ENCODE assay signal across 9 mouse cellular contexts in the genomic region with DNA sequence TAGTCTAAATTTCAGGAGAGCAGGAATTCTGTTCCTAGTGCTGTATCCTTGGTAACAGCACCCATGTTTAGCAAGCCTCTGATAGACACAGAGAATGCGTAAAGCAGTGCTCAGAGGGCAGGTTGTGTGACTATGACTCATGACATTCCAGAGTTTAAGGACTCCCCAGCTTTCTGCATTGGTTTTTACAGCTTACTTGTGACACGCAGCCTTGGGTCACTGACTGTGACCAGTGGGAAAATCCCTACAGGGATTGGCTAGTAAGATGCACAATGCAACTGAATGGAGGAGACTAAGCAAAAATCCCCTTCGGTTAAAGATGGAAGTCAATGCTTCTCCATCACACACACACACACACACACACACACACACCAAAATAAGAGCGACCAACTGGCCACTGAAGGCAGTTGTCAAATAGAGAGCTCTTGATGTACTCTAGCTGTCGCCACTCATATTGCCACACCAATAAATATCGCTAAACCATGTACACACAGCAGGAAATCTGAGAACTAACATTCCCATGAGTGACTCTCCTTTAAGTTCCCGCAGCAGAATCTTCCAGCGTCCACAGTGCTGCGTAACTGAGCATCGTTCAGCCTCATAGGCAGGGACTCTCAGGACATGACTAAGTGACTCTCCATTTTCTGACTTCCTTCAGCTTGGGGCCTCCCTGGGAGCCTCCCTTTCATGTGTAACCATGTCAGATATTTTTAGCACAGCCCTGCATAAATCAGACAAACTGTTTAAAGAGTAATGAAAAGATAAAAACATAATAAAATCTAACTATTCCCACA.
DNase-seq lines count a peak whose midpoint lies in the region; ATAC-seq lines count a peak whose summit lies in the region.
"Had no signal": no experiment of that assay in that cellular context is flagged by ENCODE, and none has a peak within 500 bp of the region (broad histone marks: within the 10 kb centered on the region; RNA-seq: fewer than 3 reads in every experiment).

No protein-coding gene starts in this region.

- H3K4me1 ChIP-seq in heart, embryonic 12.5 days (replicated peaks), result peaks cover 10% of the 10 kb centered on the region
- peaks cover 4% of the 10 kb centered on the region; the same call in 1 of the 2 replicates for H3K4me1 ChIP-seq in intestine, embryonic 15.5 days (replicated peaks)
- H3K4me1 ChIP-seq in forebrain, embryonic 16.5 days (replicated peaks; ENCODE audit: control insufficient read depth, insufficient read depth, low read length), result no peaks in the 10 kb centered on the region

- H3K36me3 ChIP-seq in heart, embryonic 12.5 days, result no peaks in the 10 kb centered on the region
- H3K36me3 ChIP-seq in intestine, embryonic 15.5 days, result no peaks in the 10 kb centered on the region
- no peaks in the 10 kb centered on the region for H3K36me3 ChIP-seq in forebrain, embryonic 16.5 days (ENCODE audit: control insufficient read depth, insufficient read depth)

- ATAC-seq in heart, embryonic 12.5 days (ENCODE audit: insufficient number of reproducible peaks, low FRiP score), result 0 out of 2 replicates have a peak, but pooled peaks have one; percentile 11
- ATAC-seq in intestine, embryonic 15.5 days, result peak; percentile 82
- ATAC-seq in forebrain, embryonic 16.5 days, result no peak

- no peaks in the 10 kb centered on the region for H3K9me3 ChIP-seq in heart, embryonic 12.5 days (replicated peaks)
- no peaks in the 10 kb centered on the region for H3K9me3 ChIP-seq in intestine, embryonic 15.5 days
- no peaks in the 10 kb centered on the region for H3K9me3 ChIP-seq in forebrain, embryonic 16.5 days (ENCODE audit: control insufficient read depth, low read length)

- H3K4me3 ChIP-seq in heart, embryonic 12.5 days, result no peak overlapping the region
- H3K4me3 ChIP-seq in intestine, embryonic 15.5 days (replicated peaks), result no peak overlapping the region
- no peak overlapping the region for H3K4me3 ChIP-seq in forebrain, embryonic 16.5 days (replicated peaks; ENCODE audit: low read length)
- H3K4me3 ChIP-seq: erythroblast, embryonic 14.5 days had no signal

- H3K27me3 ChIP-seq in heart, embryonic 12.5 days (replicated peaks), result no peaks in the 10 kb centered on the region
- no peaks in the 10 kb centered on the region for H3K27me3 ChIP-seq in intestine, embryonic 15.5 days (replicated peaks)
- no peaks in the 10 kb centered on the region for H3K27me3 ChIP-seq in forebrain, embryonic 16.5 days (replicated peaks; ENCODE audit: control insufficient read depth, insufficient read depth, low read length)

- H3K9ac ChIP-seq in heart, embryonic 12.5 days, result no peak overlapping the region
- no peak overlapping the region for H3K9ac ChIP-seq in intestine, embryonic 15.5 days
- no peak overlapping the region for H3K9ac ChIP-seq in forebrain, embryonic 16.5 days (replicated peaks; ENCODE audit: low read depth, low read length)

- whole genome bisulfite sequencing in heart, embryonic 12.5 days, result 49% methylated on average over 10 of the region's 10 CpGs
- WGBS in intestine, embryonic 15.5 days, result 35% methylated on average over 10 of the region's 10 CpGs
- WGBS in forebrain, embryonic 16.5 days, result 84% methylated on average over 10 of the region's 10 CpGs

- H3K27ac ChIP-seq in heart, embryonic 12.5 days (ENCODE audit: poor library complexity, severe bottlenecking), result 0 out of 2 replicates have a peak overlapping the region, but pooled peaks have one; percentile 30
- no peak overlapping the region for H3K27ac ChIP-seq in intestine, embryonic 15.5 days
- H3K27ac ChIP-seq in forebrain, embryonic 16.5 days (ENCODE audit: low read length), result no peak overlapping the region

- no peak for DNase-seq in heart, adult 18-20 months
- peak; percentile 75 for DNase-seq in NIH3T3 (ENCODE audit: low read depth)
- peak; percentile 24 for DNase-seq in lung, postnatal 10 days
- no peak for DNase-seq in cerebellum, postnatal 25 days
- DNase-seq in spleen, postnatal 36 days (ENCODE audit: low spot score in 2 of 2), result no peak

- peak overlapping the region; percentile 40 for H3K4me2 ChIP-seq in heart, embryonic 12.5 days
- no peak overlapping the region for H3K4me2 ChIP-seq in intestine, embryonic 15.5 days (replicated peaks)
- H3K4me2 ChIP-seq in forebrain, embryonic 16.5 days (ENCODE audit: low read length), result no peak overlapping the region

Comparison
In these comparisons a context has a peak if more than half of its experiments do, and no peak if none do; other contexts are left out.
1. DNase-seq: peak in NIH3T3 (single experiment) and lung, postnatal 10 days (single experiment); none in heart, adult 18-20 months (0 of 2), cerebellum, postnatal 25 days (0 of 2) and spleen, postnatal 36 days (0 of 2).